Mouse (Mus musculus) limb, embryonic 13.5 days (tissue): ENCODE data around the gene Gm3618. TPM values are rescaled to one million over a fixed set of nuclear protein-coding genes. Genes with fewer than 3 reads are reported as not detected.
"Not testable (repeated sequence)": the region's sequence is repeated elsewhere in the genome, so short reads cannot be mapped to it uniquely, and the experiment has no call there.

ENCODE experiments used
- ATAC-seq: fragments of 200-750 bp; cut with Nextera tagmentation; 2 replicates; pipeline ENCODE4 v1.8.0; 2017; ENCODE audit warnings: low read depth, moderate number of reproducible peaks, moderate TSS enrichment; ENCODE audit not compliant: low FRiP score
- H3K27ac ChIP-seq: fragments of 300-500 bp; sonication (generic); 2 replicates; pipeline ENCODE4 v1.5.1; 2015; ENCODE audit warnings: inconsistent platforms, mild to moderate bottlenecking, moderate library complexity
- H3K27me3 ChIP-seq: fragments of 300-500 bp; sonication (generic); 2 replicates; pipeline ENCODE4 v1.6.1; 2015; ENCODE audit warnings: mild to moderate bottlenecking, inconsistent platforms
- H3K36me3 ChIP-seq: fragments of 300-500 bp; sonication (generic); 2 replicates; pipeline ENCODE4 v1.6.1; 2015; ENCODE audit warnings: inconsistent platforms, mild to moderate bottlenecking, moderate library complexity
- H3K4me1 ChIP-seq: fragments of 300-500 bp; sonication (generic); 2 replicates; pipeline ENCODE4 v1.6.1; 2015; ENCODE audit warnings: inconsistent platforms
- H3K4me2 ChIP-seq: fragments of 300-500 bp; sonication (generic); replicated peaks from 2 replicates; pipeline ENCODE4 v1.6.1; 2015; ENCODE audit warnings: inconsistent platforms, mild to moderate bottlenecking, moderate library complexity
- H3K4me3 ChIP-seq: fragments of 300-500 bp; sonication (generic); 2 replicates; pipeline ENCODE4 v1.5.1; 2015; ENCODE audit warnings: moderate library complexity, mild to moderate bottlenecking, inconsistent platforms
- H3K9ac ChIP-seq: fragments of 300-500 bp; sonication (generic); 2 replicates; pipeline ENCODE4 v1.6.1; 2015; ENCODE audit warnings: mild to moderate bottlenecking, inconsistent platforms
- H3K9me3 ChIP-seq: fragments of 300-500 bp; sonication (generic); 2 replicates; pipeline ENCODE4 v1.6.1; 2016; ENCODE audit warnings: inconsistent platforms
- WGBS: fragments of 180-500 bp; shearing (Covaris S2); methylation state at CpG from one replicate; pipeline ENCODE4 v1.1.7; 2015; 5-methylcytosine and 5-hydroxymethylcytosine counted together
- polyA plus RNA-seq: library from polyadenylated mRNA; unstranded; fragments of >200 nt; fragmentation: Nextera tagmentation; extraction: Ambion mirVana; gene quantifications from 2 replicates; pipeline ENCODE4 v1.2.1, GENCODE M21; 2015

Gm3618 gene
- polyA plus RNA-seq = not detected in 2 replicates

GRCm38 (mm10) chr14:6343578-6343977, at the start of gene Gm3618:
Gm3618 (minus strand) TSS chr14:6343678.
- H3K36me3 ChIP-seq, H3K4me2 ChIP-seq, H3K27ac ChIP-seq, H3K4me1 ChIP-seq, H3K4me3 ChIP-seq, ATAC-seq, H3K27me3 ChIP-seq, H3K9me3 ChIP-seq, H3K9ac ChIP-seq: not testable (repeated sequence)
- no CpG with 5 or more reads among the region's 10 CpGs for WGBS

GRCm38 (mm10) chr14:6390219-6390618, 46.7 kb upstream of the Gm3618 start, which contains the start of gene Gm16440:
Gm16440 (minus strand) TSS chr14:6390319.
- not testable (repeated sequence) for ATAC-seq
- WGBS = 83% methylated on average over 2 of the region's 4 CpGs

GRCm38 (mm10) chr14:6304743-6305142, 38.7 kb downstream of the Gm3618 start, which contains the start of gene Gm21103:
Gm21103 (minus strand) TSS chr14:6304843.
- not testable (repeated sequence) for H3K9ac ChIP-seq, H3K9me3 ChIP-seq, H3K36me3 ChIP-seq, H3K4me3 ChIP-seq, H3K4me2 ChIP-seq, ATAC-seq, H3K27me3 ChIP-seq, H3K4me1 ChIP-seq, H3K27ac ChIP-seq
- WGBS = 74% methylated on average over 2 of the region's 2 CpGs

More at GRCm38 (mm10) chr14:6390219-6390618, 46.7 kb upstream of the Gm3618 start, which contains the start of gene Gm16440:
- H3K4me2 ChIP-seq, H3K27me3 ChIP-seq, H3K9ac ChIP-seq, H3K27ac ChIP-seq, H3K36me3 ChIP-seq, H3K4me3 ChIP-seq, H3K9me3 ChIP-seq, H3K4me1 ChIP-seq: not testable (repeated sequence)

- WGBS = 2% methylated on average over 56 of the region's 57 CpGs
- Histone ChIP-seq H3K4me3 (peak within 1 kb of the TSS; percentile 49), H3K4me2 (peak within 1 kb of the TSS; percentile 72), H3K9ac (peak within 1 kb of the TSS; percentile 58)
- H3K27ac ChIP-seq, ATAC-seq, H3K36me3 ChIP-seq, H3K27me3 ChIP-seq, H3K4me1 ChIP-seq, H3K9me3 ChIP-seq: not testable (repeated sequence)
Observed at GRCm38 (mm10) chr14:6286931-6287715, 56.4 kb downstream of the Gm3618 start, which contains the start of gene Gm3411. Gm3411 (minus strand) TSS chr14:6287250.

Other genes with a start within 250 kb of the Gm3618 start
- gene Gm8206, start 249.7 kb downstream of the Gm3618 start, polyA plus RNA-seq = 1.1 and 1.4 TPM in 2 replicates
- gene Gm3468, start 235.0 kb downstream of the Gm3618 start, polyA plus RNA-seq = 1.6 and 2.1 TPM in 2 replicates
- gene Gm3476, start 217.9 kb downstream of the Gm3618 start, polyA plus RNA-seq = not detected in 2 replicates
- gene Gm21560, start 124.4 kb downstream of the Gm3618 start, polyA plus RNA-seq = not detected in 2 replicates
- gene Gm3411, start 56.4 kb downstream of the Gm3618 start, polyA plus RNA-seq = 1.4 and 1.7 TPM in 2 replicates
- gene Gm21103, start 38.8 kb downstream of the Gm3618 start, polyA plus RNA-seq = not detected in 2 replicates
- not detected in 2 replicates for gene Gm16440, start 46.6 kb upstream of the Gm3618 start, polyA plus RNA-seq
- gene Gm3591, start 68.8 kb upstream of the Gm3618 start, polyA plus RNA-seq = 0.60 and 0.95 TPM in 2 replicates
- not detected in 2 replicates for gene Gm3594, start 100.9 kb upstream of the Gm3618 start, polyA plus RNA-seq
- gene Gm8356, start 193.6 kb upstream of the Gm3618 start, polyA plus RNA-seq = not detected in 2 replicates
- 0.22 TPM in 1 of 2 replicates, not detected in the other for gene Gm3629, start 246.9 kb upstream of the Gm3618 start, polyA plus RNA-seq